Mouse (Mus musculus) liver, postnatal 0 days (tissue): ENCODE data around the gene Pum2.
"Not testable (repeated sequence)": the region's sequence is repeated elsewhere in the genome, so short reads cannot be mapped to it uniquely, and the experiment has no call there.

Experiments used
- CTCF ChIP-seq: sonication (generic); IDR thresholded peaks from 2 replicates; pipeline ENCODE4 v1.5.1; 2016; ENCODE audit warnings: antibody characterized with exemption, low read depth
- EP300 ChIP-seq: IDR thresholded peaks from 2 replicates; pipeline ENCODE4 v1.6.1; 2016; ENCODE audit warnings: antibody characterized with exemption, low read depth, mild to moderate bottlenecking

GRCm38 (mm10) chr12:8689882-8690281 lies 15.9 kb downstream of the Pum2 start:
- TF ChIP-seq EP300, CTCF: not testable (repeated sequence)
